Mouse (Mus musculus) retina, postnatal 7 days (tissue): Measurements from ENCODE around the gene Camta1.

ENCODE experiments used
- DNase-seq: peaks from one replicate; pipeline ENCODE4 v3.0.0-alpha.2; 2012; ENCODE audit warnings: low read depth, low spot score

The Camta1 gene

GRCm38 (mm10) chr4:151155587-151155986, 706.1 kb downstream of the Camta1 start:
- no peak for DNase-seq

GRCm38 (mm10) chr4:151154306-151154705, 707.4 kb downstream of the Camta1 start:
- no peak for DNase-seq

GRCm38 (mm10) chr4:151152010-151152409, 709.7 kb downstream of the Camta1 start:
- DNase-seq = no peak

GRCm38 (mm10) chr4:151150842-151151241, 710.8 kb downstream of the Camta1 start:
- no peak for DNase-seq

GRCm38 (mm10) chr4:151150115-151150514, 711.6 kb downstream of the Camta1 start:
- DNase-seq = no peak

DNA sequence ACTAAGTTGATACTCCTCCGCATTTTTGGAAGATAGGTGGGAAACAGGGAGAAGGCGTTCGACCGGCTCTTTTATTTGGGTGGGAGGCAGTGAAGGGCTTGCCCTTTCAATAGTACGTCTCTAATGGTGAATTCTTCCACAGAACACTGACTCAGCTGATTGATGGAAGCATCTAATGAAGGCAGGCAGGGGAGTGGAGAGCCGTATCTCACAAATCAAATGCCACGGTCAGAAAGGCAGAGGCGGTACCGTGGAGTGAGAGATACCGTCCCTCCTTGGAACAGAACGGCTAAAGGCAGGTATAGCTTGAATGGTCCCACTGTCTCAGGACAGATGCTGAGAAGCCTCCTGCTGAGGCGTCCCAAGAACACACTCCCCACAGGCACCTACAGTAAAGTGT, 714.1 kb downstream of the Camta1 start:
- DNase-seq = no peak

DNA sequence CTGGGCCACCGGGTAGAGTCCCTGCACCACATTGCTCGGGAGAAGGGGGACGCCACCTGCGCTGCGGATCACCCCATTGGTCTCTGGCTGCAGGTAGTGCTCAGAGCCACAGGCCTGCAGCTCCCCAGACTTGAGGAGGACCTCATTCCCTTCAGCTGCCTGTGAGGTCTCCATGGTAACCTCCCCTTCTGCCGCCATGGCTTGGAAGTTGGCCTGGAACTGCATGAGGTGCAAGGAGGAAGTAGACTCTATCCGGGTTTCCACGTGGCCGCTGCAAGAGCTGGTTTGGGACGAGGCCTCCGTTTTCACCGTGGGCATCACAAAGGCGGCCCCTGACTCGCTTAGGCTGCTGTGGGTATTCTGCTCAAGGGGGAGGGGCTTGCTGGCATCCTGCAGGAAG, 717.6 kb downstream of the Camta1 start:
- no peak for DNase-seq

DNA sequence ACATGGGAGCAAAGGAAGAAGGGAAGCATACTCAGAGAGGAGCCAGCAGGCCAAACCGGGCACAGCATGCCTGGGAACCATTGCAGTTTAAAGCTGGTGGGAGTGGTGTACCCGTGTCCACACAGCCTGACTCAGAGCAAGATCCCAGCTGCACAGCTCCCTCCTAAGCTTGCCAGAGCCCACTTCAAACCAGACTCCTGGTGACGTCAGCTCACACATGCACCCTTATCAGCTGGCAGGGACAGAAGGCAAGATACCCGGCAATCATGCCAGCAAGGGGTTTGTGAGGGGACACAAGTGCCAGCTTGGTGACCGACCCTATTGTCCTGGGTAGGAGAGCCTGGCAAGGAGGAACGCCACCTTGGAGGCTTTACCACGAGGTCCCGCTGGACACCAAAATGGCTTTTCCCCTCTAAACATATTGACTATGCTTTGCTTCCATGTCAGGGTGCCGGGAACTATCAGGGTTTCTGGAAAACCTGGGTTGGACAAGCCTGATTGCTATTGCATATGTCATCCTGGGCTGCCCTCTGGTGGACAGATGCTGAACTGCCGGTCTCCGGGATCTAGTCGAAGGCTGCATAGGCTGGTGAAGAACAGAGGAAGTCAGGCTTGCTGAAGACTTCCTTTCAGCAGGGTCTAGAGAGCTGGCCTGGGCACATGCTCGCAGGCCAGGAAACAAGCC, 720.3 kb downstream of the Camta1 start:
- peak; percentile 89 for DNase-seq

GRCm38 (mm10) chr4:151140368-151140982, 721.2 kb downstream of the Camta1 start:
- DNase-seq = peak; percentile 54

GRCm38 (mm10) chr4:151139053-151139840, 722.4 kb downstream of the Camta1 start:
- DNase-seq = peak; percentile 77

- no peak for DNase-seq
Measured at GRCm38 (mm10) chr4:151138586-151138985, 723.1 kb downstream of the Camta1 start.

GRCm38 (mm10) chr4:151138135-151138534, 723.5 kb downstream of the Camta1 start:
- no peak for DNase-seq

DNA sequence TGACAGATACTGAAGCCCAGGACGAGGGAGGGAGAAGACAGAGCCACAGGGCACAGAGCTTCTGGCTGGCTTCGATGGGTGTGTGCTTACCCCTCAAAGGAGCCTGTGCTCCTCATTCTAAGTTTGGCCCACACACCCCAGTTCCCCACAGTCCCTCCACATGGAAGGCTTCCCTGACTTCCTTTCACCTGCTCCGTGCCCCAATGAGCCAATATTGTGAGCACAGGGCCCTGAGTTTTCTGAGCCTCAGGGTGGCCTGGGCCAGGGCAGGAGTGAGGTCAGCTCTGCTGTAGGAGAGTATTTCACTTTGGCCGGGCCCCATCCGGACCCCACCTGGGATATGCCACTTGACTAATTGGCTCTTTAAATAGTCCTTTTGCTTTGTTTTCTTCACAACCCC, 724.0 kb downstream of the Camta1 start:
- no peak for DNase-seq

- no peak for DNase-seq
Measured at GRCm38 (mm10) chr4:151135491-151135890, 726.2 kb downstream of the Camta1 start.

DNA sequence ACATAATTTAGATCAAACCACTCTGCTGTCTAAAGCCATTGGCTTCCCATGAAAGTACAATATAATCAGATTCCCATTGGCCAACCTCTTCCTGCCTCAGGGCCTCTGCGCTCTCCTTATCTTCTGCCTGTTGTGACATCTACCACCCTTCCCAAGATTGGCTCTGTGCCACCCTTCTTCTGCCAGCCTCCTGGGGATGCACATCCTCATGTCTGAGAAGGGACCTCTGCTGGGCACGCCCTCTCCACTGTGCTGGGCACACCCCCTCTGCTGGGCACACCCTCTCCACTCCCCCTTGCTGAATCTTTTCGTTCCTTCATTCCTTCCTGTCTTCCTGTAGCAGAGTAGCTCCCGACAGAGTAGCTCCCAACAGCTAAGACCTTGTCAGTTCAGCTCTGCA, 727.9 kb downstream of the Camta1 start:
- no peak for DNase-seq

DNA sequence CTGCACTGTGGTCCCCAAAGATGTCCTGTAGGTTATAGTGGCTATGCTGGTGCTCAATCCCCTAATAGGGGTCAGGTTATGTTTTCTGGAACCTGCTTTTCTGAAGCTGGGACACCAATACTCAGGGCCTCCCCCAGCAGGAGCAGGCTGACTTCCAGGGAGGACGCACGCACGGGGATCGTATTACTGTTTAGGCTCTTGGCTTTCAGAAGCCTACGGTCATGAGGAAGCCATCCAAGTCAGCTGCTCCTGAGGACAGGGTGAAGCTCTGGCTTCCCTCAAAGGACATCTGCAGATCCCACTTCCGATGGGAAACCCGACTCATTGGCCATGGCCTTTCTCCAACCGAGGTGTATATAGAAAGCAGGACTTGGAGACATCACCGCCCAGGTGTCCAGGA, 729.2 kb downstream of the Camta1 start:
- no peak for DNase-seq

- no peak for DNase-seq
Measured at GRCm38 (mm10) chr4:151130756-151131490, 730.8 kb downstream of the Camta1 start.

DNA sequence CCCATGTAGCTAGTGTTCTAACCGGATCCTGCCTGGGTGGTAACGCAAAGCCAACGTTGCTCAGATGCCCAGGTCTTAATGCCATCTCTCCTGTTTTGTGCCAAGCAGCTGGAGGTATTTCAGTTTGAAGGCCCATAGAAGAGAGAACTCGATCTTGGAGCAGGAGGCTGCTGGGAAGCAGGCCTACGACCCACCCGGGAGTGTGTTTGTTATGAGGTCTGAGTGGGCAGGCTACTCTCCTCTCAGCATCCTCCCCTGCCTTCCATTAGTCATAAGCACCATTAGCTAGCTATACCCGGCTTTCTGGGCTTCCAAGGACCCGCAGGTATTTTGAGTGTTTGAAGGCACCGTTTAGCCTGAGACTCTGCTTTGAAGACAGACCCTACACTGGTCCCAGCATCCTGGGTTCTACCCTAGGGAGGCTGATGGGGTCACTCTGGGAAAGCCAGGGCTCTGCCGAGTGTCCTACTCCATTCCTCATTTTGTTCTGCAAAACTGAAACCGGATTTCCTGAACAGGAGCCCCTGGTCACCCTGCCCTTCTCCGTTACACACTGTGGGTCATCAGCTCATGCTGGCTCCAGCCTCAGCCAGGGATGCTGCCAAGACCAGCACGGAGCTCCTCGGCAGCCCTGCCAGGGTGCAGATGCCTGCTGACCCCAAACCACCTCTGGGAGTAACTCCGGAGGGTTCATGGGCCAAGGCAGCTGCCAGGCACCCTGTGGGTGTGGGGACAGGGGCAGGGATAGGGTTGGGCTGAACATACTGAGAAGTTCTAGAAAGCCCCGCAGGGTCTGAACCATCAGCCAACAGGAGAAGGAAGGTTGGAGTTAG, 731.7 kb downstream of the Camta1 start:
- DNase-seq = no peak

GRCm38 (mm10) chr4:151128641-151129541, 732.8 kb downstream of the Camta1 start:
- DNase-seq = peak; percentile 77
